Mouse (Mus musculus) right cerebral cortex, adult 2 months (tissue): ENCODE results near the gene Qrich2.

Source experiments
- DNase-seq, 2 experiments: peaks; one replicate each; pipeline ENCODE4 v3.0.0; 2021 to 2022; ENCODE audit warnings: low spot score in 2 of 2

Qrich2 gene

GRCm38 (mm10) chr11:116445596-116446307 is 20.3 kb downstream of the Qrich2 start:
- peak; percentile 97 to 98 for DNase-seq

DNA sequence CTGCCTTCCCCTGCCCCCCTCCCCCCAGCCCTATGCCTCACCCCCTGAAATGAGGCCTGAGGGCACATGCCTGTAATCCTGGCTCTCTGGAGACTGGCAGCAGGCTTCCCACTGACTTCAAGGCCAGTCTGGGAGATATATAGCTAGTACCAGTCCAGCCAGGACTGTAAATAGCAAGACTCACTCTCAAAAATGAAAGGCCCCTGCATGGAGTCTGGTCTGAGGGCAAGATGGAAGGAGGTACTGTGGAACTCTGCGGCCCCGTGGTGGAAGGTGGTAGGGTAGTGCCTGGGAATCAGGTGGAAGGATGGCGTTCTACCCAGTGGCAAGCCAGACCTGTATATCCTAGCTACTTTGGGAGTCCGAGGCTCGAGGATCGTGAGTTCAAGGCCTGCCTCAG is 22.1 kb downstream of the Qrich2 start:
- DNase-seq, result no peak

GRCm38 (mm10) chr11:116443311-116443710 is 22.7 kb downstream of the Qrich2 start:
- DNase-seq, result no peak

DNA sequence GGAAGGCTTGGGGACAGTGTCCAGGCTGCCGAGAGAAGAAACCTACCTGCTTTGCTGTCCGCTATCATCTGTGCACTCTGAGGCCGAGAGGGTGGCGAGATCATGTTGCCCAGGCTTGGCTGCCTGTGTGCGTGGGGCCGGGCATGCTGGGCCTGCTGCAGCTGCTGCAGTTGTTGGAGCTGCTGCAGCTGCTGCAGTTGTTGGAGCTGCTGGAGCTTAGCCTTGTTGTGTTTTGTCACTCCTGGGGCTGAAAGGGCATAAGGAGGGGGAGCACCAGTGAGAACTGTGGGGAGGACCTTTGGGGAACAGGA is 23.2 kb downstream of the Qrich2 start:
- DNase-seq, result no peak

- no peak for DNase-seq
These were observed 23.7 kb downstream of the Qrich2 start for GRCm38 (mm10) chr11:116442129-116442866.

- no peak for DNase-seq
These were observed 25.5 kb downstream of the Qrich2 start for GRCm38 (mm10) chr11:116440408-116441068.

- DNase-seq, result no peak
These were observed 26.5 kb downstream of the Qrich2 start for GRCm38 (mm10) chr11:116439269-116440240.

GRCm38 (mm10) chr11:116437541-116437940 is 28.5 kb downstream of the Qrich2 start:
- no peak for DNase-seq

GRCm38 (mm10) chr11:116436725-116437331 is 29.2 kb downstream of the Qrich2 start:
- no peak for DNase-seq

DNA sequence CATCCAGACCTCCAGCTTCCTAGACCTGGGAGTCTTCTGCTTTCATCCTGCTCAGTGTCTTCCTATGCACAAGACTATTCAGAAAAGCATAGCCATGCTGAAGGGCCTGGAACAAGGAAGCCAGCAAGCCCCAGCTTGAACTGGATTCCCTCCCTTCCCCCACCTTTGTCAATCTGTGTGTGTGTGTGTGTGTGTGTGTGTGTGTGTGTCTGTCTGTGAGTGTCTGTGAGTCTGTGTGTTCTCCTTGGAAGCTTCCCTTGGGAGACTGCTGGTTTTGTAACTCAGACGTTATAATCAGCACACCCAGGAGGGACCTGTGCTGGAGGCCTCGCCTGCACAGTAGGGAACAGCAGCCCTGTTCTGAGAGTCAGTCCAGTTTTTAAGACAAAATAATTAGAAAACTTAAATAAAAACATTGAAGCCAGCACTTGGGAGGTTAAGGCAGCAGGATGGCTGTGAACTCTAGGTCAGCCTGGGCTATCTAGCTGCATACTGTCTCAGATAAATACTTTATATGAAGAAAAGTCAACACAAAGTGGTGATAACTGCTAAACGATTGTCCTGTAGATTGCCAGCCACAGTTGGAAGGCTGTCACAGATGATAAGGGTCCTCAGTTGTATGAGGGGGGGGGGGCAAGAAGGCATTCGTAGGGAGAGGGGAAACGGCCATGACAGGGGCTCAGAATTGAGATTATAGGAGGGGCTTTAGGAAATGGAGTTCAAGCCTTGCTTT is 29.9 kb downstream of the Qrich2 start:
- DNase-seq, result no peak

- DNase-seq, result no peak
These were observed 30.9 kb downstream of the Qrich2 start for GRCm38 (mm10) chr11:116434967-116435752.

GRCm38 (mm10) chr11:116434287-116434966 is 31.6 kb downstream of the Qrich2 start:
- DNase-seq, result peak; percentile 44 to 53

DNA sequence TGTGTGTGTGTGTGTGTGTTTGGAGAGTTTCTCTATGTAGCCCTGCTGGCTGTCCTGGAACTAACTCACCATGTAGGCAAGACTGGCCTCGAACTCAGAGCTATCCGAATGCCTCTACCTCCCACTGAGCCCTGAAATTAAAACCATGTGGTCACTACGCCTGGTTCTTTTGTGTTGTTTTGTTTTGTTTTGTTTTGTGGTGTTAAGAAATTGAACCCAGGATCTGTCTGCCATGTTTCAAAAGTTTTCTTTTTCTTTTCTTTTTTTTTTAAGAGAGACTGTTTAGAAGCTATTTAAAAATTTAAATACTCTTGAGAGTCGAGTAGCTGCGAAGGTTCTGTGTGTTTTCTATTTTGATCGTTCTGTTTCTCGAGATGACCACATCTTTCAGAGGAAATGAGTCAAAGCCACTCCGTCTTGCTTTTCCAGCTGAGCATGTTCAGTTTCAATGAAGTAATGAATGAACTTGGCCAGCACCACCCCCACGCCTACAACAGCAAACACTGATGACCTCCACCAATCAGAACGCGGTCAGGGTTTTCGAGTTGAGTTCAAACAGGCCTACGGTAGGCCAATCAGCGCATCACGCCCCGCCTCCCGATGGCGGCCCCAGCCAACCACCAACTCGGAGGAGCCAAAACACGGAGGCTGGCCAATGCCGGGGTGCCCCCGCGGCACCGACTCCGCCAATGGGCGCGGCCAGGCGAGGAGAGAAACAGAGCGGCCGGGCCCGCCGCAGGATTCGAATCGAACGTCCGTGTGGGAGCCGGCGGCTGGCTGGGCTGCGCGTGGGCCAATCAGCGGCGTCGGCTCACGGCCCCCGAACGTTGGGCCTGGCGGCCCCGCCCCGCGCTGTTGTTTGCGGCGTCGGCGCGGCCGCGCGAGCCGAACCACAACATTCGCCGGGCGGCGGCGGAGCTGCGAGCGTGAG is 32.4 kb downstream of the Qrich2 start, which contains the start of gene Ubald2:
Ubald2 (plus strand) TSS at position 739 of the 931 bp plus-strand sequence.
- peak; percentile 98 to 99 for DNase-seq

- peak; percentile 49 to 63 for DNase-seq
These were observed 33.3 kb downstream of the Qrich2 start for GRCm38 (mm10) chr11:116432593-116433355.

DNA sequence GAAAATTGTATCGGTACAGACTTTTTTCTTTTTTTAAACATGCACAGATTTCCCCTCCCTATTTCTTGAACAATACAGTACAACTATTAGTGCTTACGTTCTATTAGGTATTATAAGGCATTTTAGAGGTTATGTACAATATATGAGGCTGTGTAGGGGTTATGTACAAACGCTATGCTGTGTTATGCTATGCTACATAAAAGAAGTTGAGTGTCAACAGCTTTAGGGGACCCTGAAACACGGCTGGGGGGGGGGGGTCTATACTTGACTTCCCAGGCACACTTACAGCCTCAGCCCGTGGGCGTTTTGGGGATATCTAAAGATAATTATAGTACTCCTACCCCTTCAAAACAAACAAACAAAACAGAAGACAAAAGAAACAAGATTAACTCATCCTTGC is 33.9 kb downstream of the Qrich2 start:
- no peak for DNase-seq

DNA sequence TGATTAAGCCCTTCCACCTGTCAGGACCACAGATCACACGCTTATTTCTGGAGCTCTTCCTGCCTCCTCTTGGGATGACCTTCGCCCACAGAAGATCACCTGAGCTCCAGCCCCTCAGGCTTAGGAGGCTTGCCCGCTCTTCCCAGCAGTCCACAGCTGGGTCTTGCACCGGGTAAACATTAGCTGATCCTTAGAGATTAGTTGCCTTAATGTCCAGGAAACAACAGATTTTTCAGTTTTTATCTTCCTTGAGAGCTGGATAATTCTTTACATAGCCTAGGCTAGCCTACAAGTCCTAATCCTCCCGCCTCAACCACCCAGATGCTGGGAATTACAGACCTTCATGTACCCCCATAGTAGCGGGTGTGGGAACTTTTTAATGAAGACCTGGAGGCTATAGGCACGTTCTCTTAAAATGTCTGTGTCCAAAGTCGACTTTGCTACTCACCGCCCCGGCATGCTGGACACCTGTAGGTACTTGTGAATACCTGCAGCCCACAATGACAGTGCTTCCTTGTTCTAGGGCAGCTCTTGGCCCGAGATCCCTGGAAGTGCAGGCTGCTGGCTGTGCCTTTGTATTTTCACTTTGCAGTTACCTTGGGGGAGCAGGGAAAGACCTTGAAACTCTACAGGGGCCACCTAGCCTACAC is 34.5 kb downstream of the Qrich2 start:
- no peak for DNase-seq
